Mouse (Mus musculus) heart, embryonic 16.5 days (tissue): Measurements from ENCODE around the gene Tdrd3. TPM values are rescaled to one million over a fixed set of nuclear protein-coding genes. Genes with fewer than 3 reads are reported as not detected.

ENCODE experiments used
- ATAC-seq: fragments of 200-750 bp; cut with Nextera tagmentation; replicated peaks from 2 replicates; pipeline ENCODE4 v1.8.0; 2017; ENCODE audit warnings: moderate number of reproducible peaks; ENCODE audit not compliant: insufficient read depth, low FRiP score; ENCODE audit errors: extremely low read depth
- H3K27ac ChIP-seq: fragments of 300-500 bp; sonication (generic); 2 replicates; pipeline ENCODE4 v1.5.1; 2014; ENCODE audit warnings: mild to moderate bottlenecking, low read length, control low read depth, moderate library complexity
- H3K27me3 ChIP-seq: fragments of 300-500 bp; sonication (generic); 2 replicates; pipeline ENCODE4 v1.6.1; 2014; ENCODE audit warnings: low read length, mixed read lengths; ENCODE audit not compliant: control insufficient read depth, insufficient read depth
- H3K36me3 ChIP-seq: fragments of 300-500 bp; sonication (generic); 2 replicates; pipeline ENCODE4 v1.6.1; 2014; ENCODE audit not compliant: control insufficient read depth, insufficient read depth
- H3K4me1 ChIP-seq: fragments of 300-500 bp; sonication (generic); 2 replicates; pipeline ENCODE4 v1.6.1; 2014; ENCODE audit warnings: low read length, mixed read lengths; ENCODE audit not compliant: control insufficient read depth, insufficient read depth
- H3K4me2 ChIP-seq: fragments of 300-500 bp; sonication (generic); 2 replicates; pipeline ENCODE4 v1.6.1; 2014; ENCODE audit warnings: low read depth, mild to moderate bottlenecking, control low read depth, low read length
- H3K4me3 ChIP-seq: fragments of 300-500 bp; sonication (generic); 2 replicates; pipeline ENCODE4 v1.5.1; 2014; ENCODE audit warnings: mild to moderate bottlenecking, control low read depth, low read length
- H3K9ac ChIP-seq: fragments of 300-500 bp; sonication (generic); 2 replicates; pipeline ENCODE4 v1.6.1; 2014; ENCODE audit warnings: low read length, control low read depth
- H3K9me3 ChIP-seq: fragments of 300-500 bp; sonication (generic); replicated peaks from 2 replicates; pipeline ENCODE4 v1.6.1; 2016; ENCODE audit warnings: low read length; ENCODE audit not compliant: control insufficient read depth
- WGBS: fragments of 180-500 bp; shearing (Covaris S2); extraction: QIAGEN DNeasy Blood & Tissue Kit; methylation state at CpG from one replicate; pipeline ENCODE4 v1.1.7; 2014; 5-methylcytosine and 5-hydroxymethylcytosine counted together
- polyA plus RNA-seq: library from polyadenylated mRNA; unstranded; fragments of >200 nt; fragmentation: Nextera tagmentation; extraction: Ambion mirVana; gene quantifications from 2 replicates; pipeline ENCODE4 v1.2.1, GENCODE M21; 2015

Gene Tdrd3
- polyA plus RNA-seq, 1 experiment from 2014 or later = 19.3 TPM

DNA sequence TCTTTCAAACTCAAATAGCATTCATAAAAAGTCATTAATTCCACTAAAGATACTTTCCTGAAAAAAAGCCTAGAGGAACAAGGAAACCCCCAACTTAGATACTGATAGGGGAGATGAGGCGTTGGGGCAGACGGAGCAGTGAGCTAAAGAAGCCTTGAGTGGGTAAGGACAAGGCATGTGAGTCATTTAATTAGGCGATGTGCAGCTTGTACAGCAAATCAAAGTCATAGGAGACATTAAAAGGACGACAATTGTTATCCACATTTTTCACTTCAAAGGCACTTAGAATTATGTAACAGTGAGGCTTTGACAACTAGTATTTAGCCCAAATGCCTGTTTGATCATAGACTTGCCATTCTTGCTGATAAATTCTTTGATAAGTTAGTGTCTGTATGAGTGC is 100.9 kb downstream of the Tdrd3 start:
- 82% methylated on average over 4 of the region's 4 CpGs for WGBS

GRCm38 (mm10) chr14:87531847-87532246 is 115.4 kb downstream of the Tdrd3 start:
- H3K36me3 ChIP-seq = peaks cover 2% of the 10 kb centered on the region; the same call in 1 of the 2 replicates
- ATAC-seq = no peak

More for the DNA sequence above, 100.9 kb downstream of the Tdrd3 start:
- Histone ChIP-seq H3K4me2 (no peak overlapping the region), H3K27ac (no peak overlapping the region), H3K36me3 (peaks cover 8% of the 10 kb centered on the region; the same call in 1 of the 2 replicates), H3K27me3 (no peaks in the 10 kb centered on the region), H3K4me1 (no peaks in the 10 kb centered on the region), H3K9me3 (no peaks in the 10 kb centered on the region), H3K4me3 (no peak overlapping the region), H3K9ac (no peak overlapping the region)
- ATAC-seq = no peak

GRCm38 (mm10) chr14:87537127-87537819 is 120.8 kb downstream of the Tdrd3 start:
- no peak for ATAC-seq
- Histone ChIP-seq H3K27me3 (no peaks in the 10 kb centered on the region), H3K27ac (no peak overlapping the region), H3K9ac (no peak overlapping the region), H3K4me1 (no peaks in the 10 kb centered on the region), H3K4me2 (no peak overlapping the region), H3K4me3 (no peak overlapping the region), H3K36me3 (peaks cover 6% of the 10 kb centered on the region; the same call in 1 of the 2 replicates), H3K9me3 (no peaks in the 10 kb centered on the region)
- WGBS = 86% methylated on average over 4 of the region's 4 CpGs

More at GRCm38 (mm10) chr14:87531847-87532246, 115.4 kb downstream of the Tdrd3 start:
- Histone ChIP-seq H3K27ac (no peak overlapping the region), H3K9ac (no peak overlapping the region), H3K4me2 (no peak overlapping the region), H3K9me3 (no peaks in the 10 kb centered on the region), H3K4me1 (no peaks in the 10 kb centered on the region), H3K4me3 (no peak overlapping the region), H3K27me3 (no peaks in the 10 kb centered on the region)
- WGBS = 94% methylated on average over 8 of the region's 8 CpGs

GRCm38 (mm10) chr14:87549986-87550385 is 133.5 kb downstream of the Tdrd3 start:
- Histone ChIP-seq H3K27ac (no peak overlapping the region), H3K4me1 (no peaks in the 10 kb centered on the region), H3K9ac (no peak overlapping the region), H3K4me2 (no peak overlapping the region), H3K27me3 (no peaks in the 10 kb centered on the region), H3K4me3 (no peak overlapping the region), H3K9me3 (no peaks in the 10 kb centered on the region), H3K36me3 (peaks cover 13% of the 10 kb centered on the region)
- no peak for ATAC-seq
- 67% methylated on average over 6 of the region's 6 CpGs for WGBS

GRCm38 (mm10) chr14:87552211-87552610 is 135.8 kb downstream of the Tdrd3 start:
- H3K36me3 ChIP-seq = peaks cover 3% of the 10 kb centered on the region; the same call in 1 of the 2 replicates
- no peak overlapping the region for H3K4me3 ChIP-seq
- WGBS = 66% methylated on average over 3 of the region's 3 CpGs
- H3K27me3 ChIP-seq = no peaks in the 10 kb centered on the region
- no peak overlapping the region for H3K9ac ChIP-seq
- H3K9me3 ChIP-seq = no peaks in the 10 kb centered on the region
- H3K4me2 ChIP-seq = no peak overlapping the region
- no peak for ATAC-seq
- no peaks in the 10 kb centered on the region for H3K4me1 ChIP-seq
- no peak overlapping the region for H3K27ac ChIP-seq

- H3K27ac ChIP-seq = no peak overlapping the region
- no peak for ATAC-seq
- H3K27me3 ChIP-seq = no peaks in the 10 kb centered on the region; the same call in 1 of the 2 replicates
- 60% methylated on average over 9 of the region's 9 CpGs for WGBS
- H3K36me3 ChIP-seq = no peaks in the 10 kb centered on the region
- H3K4me2 ChIP-seq = no peak overlapping the region
- H3K4me3 ChIP-seq = no peak overlapping the region
- no peak overlapping the region for H3K9ac ChIP-seq
- H3K4me1 ChIP-seq = peaks cover 10% of the 10 kb centered on the region
- no peaks in the 10 kb centered on the region for H3K9me3 ChIP-seq
Observed at GRCm38 (mm10) chr14:87563841-87564240, 147.4 kb downstream of the Tdrd3 start.

DNA sequence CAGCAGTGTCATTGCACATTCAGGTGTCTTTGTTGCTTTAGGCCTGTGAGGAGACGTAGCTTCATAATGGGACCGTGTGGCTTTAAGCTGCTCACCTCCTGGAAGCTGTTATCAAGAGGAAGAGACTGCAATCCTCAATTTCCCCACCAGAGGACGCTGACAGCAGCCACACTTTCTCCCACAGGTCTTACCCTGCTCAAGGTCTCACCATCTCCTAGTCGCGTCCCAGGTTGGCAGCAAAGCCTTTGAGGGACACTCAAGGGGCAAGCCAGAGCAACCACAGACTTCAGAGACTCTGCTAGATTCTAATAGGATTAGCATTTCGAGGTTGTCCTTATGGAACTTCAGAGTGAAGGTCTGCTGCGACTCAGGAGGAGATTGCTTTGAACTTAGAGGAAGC is 149.8 kb downstream of the Tdrd3 start:
- no peak overlapping the region for H3K4me3 ChIP-seq
- no peaks in the 10 kb centered on the region for H3K9me3 ChIP-seq
- H3K36me3 ChIP-seq = no peaks in the 10 kb centered on the region
- no peak overlapping the region for H3K9ac ChIP-seq
- no peak overlapping the region for H3K27ac ChIP-seq
- peaks cover 10% of the 10 kb centered on the region for H3K4me1 ChIP-seq
- 26% methylated on average over 7 of the region's 7 CpGs for WGBS
- no peak for ATAC-seq
- H3K4me2 ChIP-seq = no peak overlapping the region
- H3K27me3 ChIP-seq = no peaks in the 10 kb centered on the region; the same call in 1 of the 2 replicates

DNA sequence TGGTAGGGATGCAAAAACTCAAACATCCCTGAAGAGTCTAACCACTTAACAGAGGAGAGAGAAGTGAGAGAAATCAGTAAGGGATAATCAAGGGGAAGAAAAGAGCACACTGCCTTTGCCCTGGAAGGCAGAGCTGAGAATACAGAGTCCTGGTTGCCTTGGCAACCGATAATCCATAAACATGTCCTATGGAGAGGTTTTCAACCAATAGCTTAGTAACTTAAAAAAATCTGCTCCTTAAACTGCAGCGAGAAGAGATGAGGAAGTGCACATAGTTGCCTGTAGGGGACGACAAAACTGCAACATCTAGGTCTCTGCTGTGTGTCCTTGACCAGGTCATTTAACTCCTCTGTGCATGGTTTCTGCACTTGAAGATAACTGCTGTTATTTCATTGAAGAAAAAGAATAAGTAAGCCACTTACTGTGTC is 150.6 kb downstream of the Tdrd3 start:
- Histone ChIP-seq H3K9me3 (no peaks in the 10 kb centered on the region), H3K4me3 (no peak overlapping the region), H3K27me3 (no peaks in the 10 kb centered on the region; the same call in 1 of the 2 replicates), H3K36me3 (no peaks in the 10 kb centered on the region), H3K9ac (no peak overlapping the region), H3K27ac (no peak overlapping the region), H3K4me2 (no peak overlapping the region), H3K4me1 (peaks cover 10% of the 10 kb centered on the region)
- ATAC-seq = no peak
- WGBS = 30% methylated on average over 3 of the region's 3 CpGs

DNA sequence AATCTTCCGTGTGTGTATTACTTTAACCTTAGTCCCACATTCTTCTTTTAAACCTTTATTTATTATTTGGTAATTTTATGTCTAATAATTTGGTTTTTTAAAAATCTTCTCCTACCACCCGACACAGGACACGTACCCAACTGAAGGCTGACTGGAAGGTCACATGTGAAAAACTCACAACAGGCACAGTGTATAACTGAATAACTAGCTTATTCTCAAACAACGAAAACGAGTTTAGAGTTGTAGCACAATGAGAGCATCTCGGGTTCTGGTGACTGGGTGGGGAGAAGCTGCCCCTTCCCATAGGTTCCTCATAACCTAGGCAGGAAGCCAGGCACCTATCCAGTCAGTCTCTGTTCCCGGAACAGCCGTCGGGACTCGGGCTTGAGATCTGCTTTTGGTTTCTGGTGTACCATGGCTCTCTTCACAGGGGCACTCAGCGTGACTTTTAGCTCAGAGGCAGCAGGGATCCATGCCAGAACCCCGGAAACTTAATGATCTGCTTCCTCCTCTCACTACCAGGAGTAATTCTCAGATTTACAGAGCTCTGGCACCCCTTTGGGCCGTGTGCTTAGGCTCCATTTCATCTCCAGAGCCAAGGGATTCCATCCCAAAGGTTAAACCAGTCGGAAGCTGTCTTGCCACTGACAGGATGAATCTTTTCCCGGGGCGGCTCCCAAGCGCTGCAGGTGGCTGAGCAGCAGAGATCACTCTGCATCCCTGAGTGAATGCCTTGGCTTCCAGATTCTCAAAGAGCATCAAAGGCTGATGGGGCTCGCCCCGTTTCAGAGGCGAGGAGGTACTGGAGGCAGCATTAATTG is 151.4 kb downstream of the Tdrd3 start:
- ATAC-seq = 0 out of 2 replicates have a peak, but pooled peaks have one; percentile 6
- Histone ChIP-seq H3K9ac (peak overlapping the region; percentile 58), H3K36me3 (no peaks in the 10 kb centered on the region), H3K4me3 (peak overlapping the region; percentile 51), H3K4me1 (peaks cover 10% of the 10 kb centered on the region), H3K27ac (no peak overlapping the region; the same call in 1 of the 2 replicates), H3K9me3 (no peaks in the 10 kb centered on the region), H3K27me3 (no peaks in the 10 kb centered on the region; the same call in 1 of the 2 replicates), H3K4me2 (peak overlapping the region; percentile 86)
- 13% methylated on average over 20 of the region's 20 CpGs for WGBS
